Mouse (Mus musculus): ENCODE results near the gene Etv5. TPM values are rescaled to one million over a fixed set of nuclear protein-coding genes. Genes with fewer than 3 reads are reported as not detected.

Gene Etv5
- polyA plus RNA-seq (2017; shearing (Covaris generic)) = 1 to 10 TPM; 3.3 to 7.0 TPM

GRCm38 (mm10) chr16:22439499-22440177, at the start of gene Etv5:
Gene Etv5 (minus strand): TSS chr16:22439719.

Other genes starting within 250 kb of the Etv5 start
- gene Tra2b, start 173.7 kb downstream of the Etv5 start, polyA plus RNA-seq (2017; shearing (Covaris generic)) = 100 to 1,000 TPM; 255 to 273 TPM
- gene Dgkg, start 217.5 kb upstream of the Etv5 start, polyA plus RNA-seq (2017; shearing (Covaris generic)) = 1 to 10 TPM in 1 of 2 experiments, under 1 TPM in 1; 0.37 to 1.2 TPM